Mouse (Mus musculus) limb, embryonic 14.5 days (tissue): ENCODE results near the gene Ccdc9b. TPM values are rescaled to one million over a fixed set of nuclear protein-coding genes. Genes with fewer than 3 reads are reported as not detected.

Source experiments
- ATAC-seq: fragments of 200-750 bp; cut with Nextera tagmentation; 2 replicates; pipeline ENCODE4 v1.8.0; 2017; ENCODE audit warnings: low read depth, moderate number of reproducible peaks, moderate TSS enrichment; ENCODE audit not compliant: low FRiP score
- DNase-seq: peaks from one replicate; pipeline ENCODE4 v3.0.0-alpha.2; 2015; ENCODE audit warnings: low spot score
- H3K27ac ChIP-seq: fragments of 300-500 bp; sonication (generic); replicated peaks from 2 replicates; pipeline ENCODE4 v1.5.1; 2014; ENCODE audit warnings: low read depth, mild to moderate bottlenecking, low read length, moderate library complexity, mixed read lengths
- H3K27me3 ChIP-seq: fragments of 300-500 bp; sonication (generic); 2 replicates; pipeline ENCODE4 v1.6.1; 2014; ENCODE audit warnings: low read length, mixed read lengths; ENCODE audit not compliant: control insufficient read depth, insufficient read depth
- H3K36me3 ChIP-seq: fragments of 300-500 bp; sonication (generic); 2 replicates; pipeline ENCODE4 v1.6.1; 2014; ENCODE audit warnings: mild to moderate bottlenecking, low read length, moderate library complexity, mixed read lengths; ENCODE audit not compliant: control insufficient read depth, insufficient read depth
- H3K4me1 ChIP-seq: fragments of 300-500 bp; sonication (generic); 2 replicates; pipeline ENCODE4 v1.6.1; 2014; ENCODE audit warnings: antibody characterized with exemption, low read length, mixed read lengths; ENCODE audit not compliant: control insufficient read depth, insufficient read depth
- H3K4me2 ChIP-seq: fragments of 300-500 bp; sonication (generic); replicated peaks from 2 replicates; pipeline ENCODE4 v1.6.1; 2014; ENCODE audit warnings: low read depth, mild to moderate bottlenecking, low read length, moderate library complexity; ENCODE audit not compliant: severe bottlenecking
- H3K4me3 ChIP-seq: fragments of 300-500 bp; sonication (generic); replicated peaks from 2 replicates; pipeline ENCODE4 v1.5.1; 2014; ENCODE audit warnings: low read length
- H3K9ac ChIP-seq: fragments of 300-500 bp; sonication (generic); 2 replicates; pipeline ENCODE4 v1.6.1; 2014; ENCODE audit warnings: mild to moderate bottlenecking, low read depth, low read length, moderate library complexity; ENCODE audit not compliant: severe bottlenecking
- H3K9me3 ChIP-seq: fragments of 300-500 bp; sonication (generic); 2 replicates; pipeline ENCODE4 v1.6.1; 2016; ENCODE audit warnings: low read length; ENCODE audit not compliant: control insufficient read depth
- POLR2A ChIP-seq: fragments of 200-500 bp; IDR thresholded peaks from 2 replicates; pipeline ENCODE4 v1.8.0; 2012; ENCODE audit warnings: inconsistent platforms, mild to moderate bottlenecking, moderate library complexity, borderline replicate concordance; ENCODE audit not compliant: insufficient read depth, insufficient read length; ENCODE audit errors: extremely low read depth
- whole genome bisulfite sequencing: fragments of 180-500 bp; shearing (Covaris S2); extraction: QIAGEN DNeasy Blood & Tissue Kit; methylation state at CpG from one replicate; pipeline ENCODE4 v1.1.7; 2014; 5-methylcytosine and 5-hydroxymethylcytosine counted together
- polyA plus RNA-seq, 2 experiments: library from polyadenylated mRNA; depleted of rRNA in 1 of 2; stranded (reverse) in 1 of 2; unstranded in 1 of 2; fragments of >200 nt; fragmentation: Nextera tagmentation in 1 of 2; extraction: Ambion mirVana in 1 of 2; gene quantifications; 2 replicates each; pipeline versions ENCODE4 v1.2.1 to v1.2.3; 2012 to 2014

The Ccdc9b gene
- polyA plus RNA-seq, 2 experiments = 1.4 to 1.8 TPM

DNA sequence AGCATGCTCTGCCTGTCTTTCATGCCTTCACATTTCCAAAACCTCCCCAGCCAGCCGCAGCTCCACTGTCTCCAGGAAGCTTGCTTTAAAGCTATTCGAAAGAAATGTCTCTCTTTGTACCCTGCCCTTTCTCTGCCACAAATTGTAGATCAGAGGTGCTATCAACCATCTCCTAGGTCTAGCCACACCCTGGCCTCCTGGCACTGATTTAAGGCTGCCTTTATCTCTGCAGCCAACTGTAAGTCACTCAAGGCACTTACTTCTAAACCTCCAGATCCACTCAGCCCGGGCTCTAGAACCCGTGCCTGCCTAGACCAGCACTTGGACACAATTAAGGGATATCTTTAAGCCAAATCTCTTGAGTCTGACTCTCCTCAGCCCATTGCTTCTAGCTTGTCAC is 16.0 kb upstream of the Ccdc9b start:
- Histone ChIP-seq H3K9me3 (no peaks in the 10 kb centered on the region), H3K4me3 (no peak overlapping the region), H3K9ac (no peak overlapping the region), H3K27ac (no peak overlapping the region), H3K36me3 (no peaks in the 10 kb centered on the region), H3K4me2 (no peak overlapping the region), H3K27me3 (no peaks in the 10 kb centered on the region), H3K4me1 (peaks cover 4% of the 10 kb centered on the region; the same call in 1 of the 2 replicates)
- no peak for TF ChIP-seq POLR2A
- 60% methylated on average over 4 of the region's 4 CpGs for WGBS
- ATAC-seq (no peak), DNase-seq (no peak)

DNA sequence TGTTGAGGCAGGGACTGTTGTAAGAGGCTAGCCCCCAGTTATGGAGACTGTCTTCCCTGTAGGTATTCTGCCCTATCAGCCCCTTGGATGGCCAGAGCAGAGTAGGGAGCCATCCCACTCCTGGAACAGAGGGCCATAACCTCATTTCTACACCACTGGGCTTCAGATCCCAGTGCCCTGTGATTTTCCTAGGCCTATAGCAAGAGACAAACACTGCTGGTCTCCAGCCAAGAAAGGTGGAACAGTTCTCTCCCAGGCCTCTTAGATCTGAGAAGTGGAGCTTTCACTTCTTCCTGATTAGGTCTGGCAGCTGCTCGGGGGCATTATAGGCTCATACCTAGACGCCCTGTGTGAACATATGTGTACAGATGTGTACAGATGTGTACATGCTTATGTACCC is 13.8 kb upstream of the Ccdc9b start:
- no peak for TF ChIP-seq POLR2A
- 50% methylated on average over 2 of the region's 2 CpGs for WGBS
- ATAC-seq = no peak
- no peak overlapping the region for H3K9ac ChIP-seq
- no peak overlapping the region for H3K4me2 ChIP-seq
- peaks cover 4% of the 10 kb centered on the region; the same call in 1 of the 2 replicates for H3K4me1 ChIP-seq
- H3K27me3 ChIP-seq = no peaks in the 10 kb centered on the region
- H3K36me3 ChIP-seq = no peaks in the 10 kb centered on the region
- H3K9me3 ChIP-seq = no peaks in the 10 kb centered on the region
- DNase-seq = no peak
- H3K4me3 ChIP-seq = no peak overlapping the region
- H3K27ac ChIP-seq = no peak overlapping the region

DNA sequence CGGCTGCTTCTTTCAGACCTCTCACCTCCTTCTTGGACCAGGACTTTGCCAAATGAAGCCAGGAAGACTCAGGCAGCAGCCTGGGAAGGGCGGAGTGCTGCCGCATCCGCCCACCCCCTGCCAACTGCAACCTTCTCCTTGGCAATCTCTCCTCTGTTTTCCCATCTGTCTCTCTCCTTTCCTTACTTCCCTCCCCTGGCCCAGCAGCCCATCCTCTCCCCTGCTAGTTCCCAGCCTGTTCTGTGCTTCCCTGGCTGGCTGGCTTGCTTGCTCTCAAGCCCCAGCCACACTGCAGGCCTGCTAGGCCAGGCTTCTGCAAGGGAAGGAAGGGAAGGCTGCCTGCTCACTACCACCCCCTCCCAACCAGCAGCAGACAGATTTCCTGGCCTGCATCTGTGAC is 13.4 kb upstream of the Ccdc9b start:
- Histone ChIP-seq H3K27me3 (no peaks in the 10 kb centered on the region), H3K36me3 (no peaks in the 10 kb centered on the region), H3K4me3 (no peak overlapping the region), H3K27ac (no peak overlapping the region), H3K9me3 (no peaks in the 10 kb centered on the region), H3K9ac (no peak overlapping the region), H3K4me2 (no peak overlapping the region), H3K4me1 (peaks cover 4% of the 10 kb centered on the region; the same call in 1 of the 2 replicates)
- DNase-seq (no peak), ATAC-seq (no peak)
- whole genome bisulfite sequencing = 54% methylated on average over 4 of the region's 4 CpGs
- TF ChIP-seq POLR2A = no peak

DNA sequence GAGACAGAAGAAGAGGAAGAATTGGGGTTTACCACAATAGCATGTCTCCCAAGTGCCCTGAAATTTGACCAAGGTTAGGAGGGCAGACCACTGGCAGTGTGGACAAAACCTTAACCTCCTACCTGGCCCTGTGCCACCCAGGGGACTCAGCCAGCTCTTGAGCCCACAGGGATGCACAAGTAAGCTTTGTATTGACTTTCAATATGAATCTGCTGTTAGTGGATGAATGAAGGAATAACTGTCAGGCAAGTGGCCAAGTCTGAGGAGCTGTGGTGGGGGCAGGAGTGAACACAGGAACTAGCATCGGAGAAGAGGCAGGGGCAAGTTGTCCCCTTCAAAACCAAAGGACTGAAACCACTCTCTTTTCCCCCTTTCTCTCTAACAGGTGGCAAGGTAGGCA is 12.9 kb upstream of the Ccdc9b start:
- WGBS = 44% methylated on average over 1 of the region's 1 CpGs
- no peaks in the 10 kb centered on the region for H3K9me3 ChIP-seq
- no peak overlapping the region for H3K4me3 ChIP-seq
- H3K36me3 ChIP-seq = no peaks in the 10 kb centered on the region
- H3K4me1 ChIP-seq = peaks cover 4% of the 10 kb centered on the region; the same call in 1 of the 2 replicates
- no peak for ATAC-seq
- no peak overlapping the region for H3K9ac ChIP-seq
- TF ChIP-seq POLR2A = no peak
- no peak for DNase-seq
- no peaks in the 10 kb centered on the region for H3K27me3 ChIP-seq
- H3K4me2 ChIP-seq = no peak overlapping the region
- no peak overlapping the region for H3K27ac ChIP-seq

- DNase-seq = no peak
- Histone ChIP-seq H3K4me1 (peaks cover 4% of the 10 kb centered on the region; the same call in 1 of the 2 replicates), H3K27me3 (no peaks in the 10 kb centered on the region), H3K4me3 (no peak overlapping the region), H3K9me3 (no peaks in the 10 kb centered on the region), H3K4me2 (no peak overlapping the region), H3K36me3 (no peaks in the 10 kb centered on the region), H3K9ac (no peak overlapping the region), H3K27ac (no peak overlapping the region)
- no peak for TF ChIP-seq POLR2A
- no peak for ATAC-seq
- whole genome bisulfite sequencing = 79% methylated on average over 2 of the region's 2 CpGs
Measured at GRCm38 (mm10) chr2:118774536-118774935, 12.1 kb upstream of the Ccdc9b start.
